Mouse (Mus musculus): ENCODE data around the gene Mfsd14a. TPM values are rescaled to one million over a fixed set of nuclear protein-coding genes. Genes with fewer than 3 reads are reported as not detected.

Gene Mfsd14a
- polyA plus RNA-seq, 1 experiment from 2014 or later: 55.5 TPM

DNA sequence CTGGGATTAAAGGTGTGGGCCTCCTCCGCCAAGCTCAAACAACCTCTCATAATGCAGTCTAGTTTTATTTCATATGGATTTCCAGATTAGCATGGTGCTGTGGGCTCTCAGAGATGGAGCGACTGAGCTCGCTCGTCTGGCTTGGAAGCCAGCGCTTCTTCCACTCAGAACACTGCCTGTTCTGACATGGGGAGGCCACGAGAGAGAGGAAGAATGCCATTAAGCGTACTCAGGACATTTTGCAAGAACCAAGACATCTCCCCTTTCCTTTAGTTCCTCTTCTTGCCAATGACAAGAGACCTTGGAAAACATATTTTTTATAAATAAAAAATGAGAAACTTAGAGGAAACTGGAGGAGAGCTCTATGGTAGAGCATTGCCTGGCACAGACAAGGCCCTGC lies 13.7 kb downstream of the Mfsd14a start:
- H3K27me3 ChIP-seq: no peaks in the 10 kb centered on the region
- no peak overlapping the region for H3K9ac ChIP-seq
- 92% methylated on average over 7 of the region's 7 CpGs for WGBS
- H3K4me3 ChIP-seq: no peak overlapping the region
- peaks cover 18% of the 10 kb centered on the region for H3K4me1 ChIP-seq (replicated peaks)
- H3K27ac ChIP-seq (replicated peaks): no peak overlapping the region
- H3K9me3 ChIP-seq: no peaks in the 10 kb centered on the region
- no peak for ATAC-seq (ENCODE audit: low read depth)
- peaks cover 48% of the 10 kb centered on the region for H3K36me3 ChIP-seq
- no peak overlapping the region for H3K4me2 ChIP-seq

DNA sequence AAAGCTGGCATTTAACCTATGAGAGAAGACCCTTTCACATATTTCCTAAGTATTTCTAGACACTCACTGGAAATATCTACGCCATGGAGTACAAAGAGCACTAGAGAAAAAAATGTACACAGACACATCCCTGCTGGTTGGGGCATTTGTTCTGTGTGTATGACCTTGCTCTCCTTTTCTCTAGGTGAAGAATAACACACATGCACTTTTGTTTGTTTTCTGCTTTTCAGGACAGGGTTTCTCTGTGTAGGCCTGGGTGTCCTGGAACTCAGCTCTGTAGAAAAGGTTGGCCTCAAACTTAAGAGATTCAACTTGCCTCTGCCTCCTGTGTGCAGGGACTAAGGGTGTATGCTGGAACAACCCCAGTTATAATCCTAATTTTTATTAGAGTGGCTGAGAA lies 16.1 kb downstream of the Mfsd14a start:
- WGBS: 87% methylated on average over 1 of the region's 1 CpGs
- Histone ChIP-seq H3K4me3 (no peak overlapping the region), H3K9ac (no peak overlapping the region), H3K36me3 (peaks cover 67% of the 10 kb centered on the region), H3K27me3 (no peaks in the 10 kb centered on the region), H3K4me2 (no peak overlapping the region), H3K9me3 (no peaks in the 10 kb centered on the region), H3K4me1 (replicated peaks) (no peaks in the 10 kb centered on the region), H3K27ac (replicated peaks) (no peak overlapping the region)
- no peak for ATAC-seq (ENCODE audit: low read depth)

DNA sequence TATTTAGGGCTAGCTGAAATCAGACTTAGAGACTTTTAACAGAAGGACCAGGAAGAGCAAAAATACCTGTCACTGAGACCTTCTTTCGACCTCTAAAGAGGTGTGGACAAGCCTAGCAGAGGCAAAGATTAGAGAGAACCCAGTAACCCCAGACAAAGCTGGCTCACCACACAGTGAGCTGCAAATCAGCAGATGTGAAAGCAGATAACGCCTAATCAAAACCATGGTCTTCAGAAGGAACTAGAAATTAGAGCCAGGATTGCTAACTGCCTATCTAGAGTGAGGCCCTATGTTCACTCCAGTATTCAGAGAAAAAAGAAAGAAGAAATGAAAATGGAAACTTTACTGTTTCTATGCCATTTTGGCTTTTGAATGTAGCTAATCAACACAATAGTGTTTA lies 20.1 kb downstream of the Mfsd14a start:
- Histone ChIP-seq H3K4me3 (no peak overlapping the region), H3K9ac (no peak overlapping the region), H3K9me3 (no peaks in the 10 kb centered on the region), H3K36me3 (peaks cover 86% of the 10 kb centered on the region), H3K27ac (replicated peaks) (no peak overlapping the region), H3K4me2 (no peak overlapping the region), H3K27me3 (no peaks in the 10 kb centered on the region), H3K4me1 (replicated peaks) (no peaks in the 10 kb centered on the region)
- no peak for ATAC-seq (ENCODE audit: low read depth)
- 93% methylated on average over 2 of the region's 2 CpGs for WGBS

DNA sequence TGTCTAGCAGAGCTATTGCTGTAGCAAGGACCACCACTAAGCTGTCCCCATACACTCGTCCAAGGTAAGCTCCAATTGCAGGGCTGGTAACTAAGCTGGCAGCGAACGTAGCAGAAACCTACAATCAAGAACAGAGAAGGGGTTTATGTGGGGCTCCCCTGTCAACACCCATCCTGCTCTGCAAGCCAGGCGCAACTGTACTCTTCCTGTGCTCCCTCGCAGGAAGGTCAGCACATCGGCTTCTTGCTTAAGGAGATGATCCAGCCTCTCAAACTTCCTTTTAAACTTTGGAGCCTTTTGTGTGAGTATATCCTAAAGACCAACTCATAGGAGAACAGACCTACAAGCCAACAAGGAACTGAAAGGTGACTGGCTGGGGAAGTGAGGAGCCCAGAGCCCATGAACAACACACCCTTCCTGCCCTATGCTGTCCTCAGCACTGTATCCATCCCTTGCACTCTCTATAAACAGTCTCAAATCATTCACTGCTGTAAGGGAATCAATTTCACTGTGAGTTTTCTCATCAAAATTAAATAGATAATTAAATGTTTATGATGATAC lies 20.6 kb downstream of the Mfsd14a start:
- no peaks in the 10 kb centered on the region for H3K9me3 ChIP-seq
- H3K4me1 ChIP-seq (replicated peaks): no peaks in the 10 kb centered on the region
- H3K36me3 ChIP-seq: peaks cover 86% of the 10 kb centered on the region
- no peak for ATAC-seq (ENCODE audit: low read depth)
- H3K27me3 ChIP-seq: no peaks in the 10 kb centered on the region
- H3K27ac ChIP-seq (replicated peaks): no peak overlapping the region
- H3K4me2 ChIP-seq: no peak overlapping the region
- no peak overlapping the region for H3K9ac ChIP-seq
- no peak overlapping the region for H3K4me3 ChIP-seq
- 91% methylated on average over 6 of the region's 6 CpGs for whole genome bisulfite sequencing

DNA sequence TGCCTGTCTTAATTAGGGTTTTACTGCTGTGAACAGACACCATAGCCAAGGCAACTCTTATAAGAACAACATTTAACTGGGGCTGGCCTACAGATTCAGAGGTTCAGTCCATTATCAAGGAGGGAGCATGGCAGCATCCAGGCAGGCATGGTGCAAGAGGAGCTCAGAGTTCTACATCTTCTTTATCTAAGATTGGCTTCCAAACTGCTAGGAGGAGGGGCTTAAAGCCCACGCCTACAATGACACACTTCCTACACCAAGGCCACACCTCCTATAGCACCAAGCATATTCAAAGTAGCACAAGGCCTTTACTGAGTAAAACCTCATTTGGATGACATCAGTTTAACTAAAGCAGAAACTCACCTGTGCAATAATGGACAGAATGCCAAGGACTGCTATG lies 22.5 kb downstream of the Mfsd14a start:
- Histone ChIP-seq H3K27ac (replicated peaks) (no peak overlapping the region), H3K36me3 (peaks cover 85% of the 10 kb centered on the region)
- 82% methylated on average over 1 of the region's 1 CpGs for WGBS

DNA sequence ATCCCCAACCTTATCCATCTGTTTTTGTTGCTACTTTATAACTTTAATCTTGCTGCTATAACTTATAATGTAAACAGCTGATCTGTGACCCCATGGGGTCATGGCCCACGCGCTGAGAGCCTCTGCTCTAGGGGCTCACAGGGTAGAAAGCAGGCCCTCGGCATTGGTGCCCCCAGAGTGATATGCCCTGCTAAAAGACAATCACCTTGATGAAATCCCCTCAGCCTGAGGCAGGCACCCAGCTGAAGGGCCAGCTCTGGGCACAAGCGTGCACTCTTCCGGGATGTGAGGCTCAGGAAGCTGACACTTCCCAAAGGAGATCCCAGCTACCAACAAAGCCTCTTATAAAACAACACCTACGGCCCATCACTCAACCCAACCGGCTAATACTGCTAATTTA lies 23.9 kb downstream of the Mfsd14a start:
- Histone ChIP-seq H3K4me2 (no peak overlapping the region), H3K27ac (replicated peaks) (no peak overlapping the region), H3K9me3 (no peaks in the 10 kb centered on the region), H3K36me3 (peaks cover 92% of the 10 kb centered on the region), H3K4me1 (replicated peaks) (no peaks in the 10 kb centered on the region), H3K9ac (no peak overlapping the region), H3K27me3 (no peaks in the 10 kb centered on the region), H3K4me3 (no peak overlapping the region)
- 85% methylated on average over 7 of the region's 7 CpGs for WGBS
- ATAC-seq (ENCODE audit: low read depth): no peak

More for the DNA sequence above, 22.5 kb downstream of the Mfsd14a start:
- no peak overlapping the region for H3K9ac ChIP-seq
- no peaks in the 10 kb centered on the region for H3K27me3 ChIP-seq
- no peaks in the 10 kb centered on the region for H3K9me3 ChIP-seq
- ATAC-seq (ENCODE audit: low read depth): no peak
- no peak overlapping the region for H3K4me2 ChIP-seq
- no peak overlapping the region for H3K4me3 ChIP-seq
- no peaks in the 10 kb centered on the region for H3K4me1 ChIP-seq (replicated peaks)

DNA sequence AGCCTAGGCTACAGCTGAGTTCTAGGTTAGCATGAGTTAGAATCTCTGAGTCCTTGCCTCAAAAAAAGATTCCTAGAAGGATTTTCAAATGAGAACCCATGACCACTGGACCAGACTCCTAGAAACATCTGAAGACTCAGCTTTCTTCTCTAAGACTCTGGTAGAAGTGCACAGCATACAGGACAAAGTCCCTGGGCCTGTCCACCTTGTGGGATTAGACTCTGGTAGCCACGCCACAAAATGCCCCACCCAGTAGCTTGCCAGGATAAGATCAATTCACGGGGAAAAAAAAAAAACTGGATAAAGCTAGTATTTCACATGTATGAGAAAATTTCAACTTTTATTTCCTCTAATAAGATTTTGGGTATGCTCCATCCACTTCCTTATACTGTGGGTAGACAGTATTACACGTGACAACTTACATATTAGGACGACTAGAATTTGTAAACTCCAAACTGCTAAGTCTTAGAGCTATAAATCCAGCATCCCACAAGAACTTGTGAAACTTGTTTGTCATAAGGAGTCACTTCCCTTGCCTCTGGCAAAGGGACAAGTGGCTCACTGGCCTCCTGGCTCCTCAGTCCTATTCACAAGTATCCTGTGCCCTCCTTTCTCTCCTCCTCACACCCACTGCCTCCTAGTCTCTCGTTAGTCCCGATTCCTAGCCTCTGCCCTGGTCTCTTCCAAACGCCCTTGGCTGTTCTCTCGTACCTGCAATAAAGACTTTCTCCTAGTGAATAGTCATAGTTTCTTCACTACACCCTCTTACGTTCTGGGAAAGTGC lies 24.6 kb downstream of the Mfsd14a start:
- Histone ChIP-seq H3K9me3 (no peaks in the 10 kb centered on the region), H3K9ac (no peak overlapping the region), H3K36me3 (peaks cover 89% of the 10 kb centered on the region), H3K4me3 (no peak overlapping the region), H3K4me2 (no peak overlapping the region), H3K27me3 (no peaks in the 10 kb centered on the region), H3K4me1 (replicated peaks) (no peaks in the 10 kb centered on the region), H3K27ac (replicated peaks) (no peak overlapping the region)
- no peak for ATAC-seq (ENCODE audit: low read depth)
- 89% methylated on average over 9 of the region's 9 CpGs for WGBS

DNA sequence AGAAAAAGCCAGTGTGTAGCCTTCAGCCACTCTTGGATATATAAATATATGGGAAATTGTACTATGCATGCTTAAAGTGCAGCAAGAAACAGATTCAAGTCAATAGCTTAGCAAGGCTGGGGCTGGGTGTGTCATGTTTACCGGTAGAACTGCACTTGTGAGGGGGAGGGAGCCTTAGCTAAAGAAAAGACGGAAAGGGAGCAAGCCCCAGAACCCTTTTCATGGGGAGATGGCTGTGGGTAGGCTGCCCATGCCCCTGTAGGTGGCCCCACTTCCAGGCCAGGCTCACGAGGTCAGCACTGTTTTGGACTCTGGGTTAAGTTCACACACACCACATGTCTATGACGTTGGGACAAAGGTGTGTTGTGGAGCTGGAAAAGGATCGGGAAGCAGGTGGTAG lies 26.7 kb downstream of the Mfsd14a start:
- Histone ChIP-seq H3K4me3 (no peak overlapping the region), H3K36me3 (peaks cover 87% of the 10 kb centered on the region), H3K9me3 (no peaks in the 10 kb centered on the region), H3K4me2 (no peak overlapping the region), H3K4me1 (replicated peaks) (no peaks in the 10 kb centered on the region), H3K27me3 (no peaks in the 10 kb centered on the region), H3K9ac (no peak overlapping the region), H3K27ac (replicated peaks) (no peak overlapping the region)
- ATAC-seq (ENCODE audit: low read depth): no peak
- WGBS: 68% methylated on average over 5 of the region's 5 CpGs

DNA sequence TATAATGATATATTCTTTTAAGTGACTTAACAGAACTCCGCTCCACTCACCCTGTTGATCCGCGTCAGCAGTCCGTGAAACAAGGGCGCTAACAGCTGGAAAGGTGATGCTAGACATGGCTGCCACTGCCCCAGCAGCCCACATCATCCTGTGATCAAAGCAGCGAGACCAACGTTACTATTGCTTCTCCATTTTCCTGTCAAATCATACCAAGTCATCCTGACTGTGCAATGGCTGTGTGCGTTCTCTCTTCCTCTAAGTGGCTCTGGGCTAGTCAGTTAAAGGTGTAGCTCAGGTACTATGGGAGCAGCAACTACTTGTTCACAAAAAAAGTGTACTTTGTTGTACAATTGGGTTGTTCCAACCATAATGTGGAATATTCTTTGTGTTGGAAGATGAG lies 27.6 kb downstream of the Mfsd14a start:
- H3K4me1 ChIP-seq (replicated peaks): no peaks in the 10 kb centered on the region
- H3K9ac ChIP-seq: no peak overlapping the region
- H3K4me3 ChIP-seq: no peak overlapping the region
- no peak overlapping the region for H3K4me2 ChIP-seq
- H3K27ac ChIP-seq (replicated peaks): no peak overlapping the region
- no peaks in the 10 kb centered on the region for H3K27me3 ChIP-seq
- no peaks in the 10 kb centered on the region for H3K9me3 ChIP-seq
- no peak for ATAC-seq (ENCODE audit: low read depth)
- WGBS: 93% methylated on average over 8 of the region's 8 CpGs
- H3K36me3 ChIP-seq: peaks cover 82% of the 10 kb centered on the region

DNA sequence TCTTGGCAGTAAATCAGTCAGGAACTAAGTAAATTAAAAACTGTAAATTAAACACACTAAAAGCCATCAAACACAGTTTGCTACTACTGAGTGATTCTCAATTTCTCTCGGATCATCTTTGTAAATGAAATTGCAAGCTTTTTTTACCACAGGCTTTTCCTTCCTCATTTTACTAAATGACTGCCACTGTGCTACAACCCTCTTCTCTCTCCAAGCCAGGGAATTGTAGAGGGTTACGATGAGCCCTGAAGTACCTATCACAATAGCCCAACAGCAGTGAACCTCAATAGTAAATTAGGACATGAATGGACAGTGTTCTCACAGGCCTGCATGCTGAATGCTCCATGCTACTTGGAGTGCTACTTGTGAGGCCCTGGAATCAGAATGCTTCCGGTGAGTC lies 28.4 kb downstream of the Mfsd14a start:
- ATAC-seq (ENCODE audit: low read depth): no peak
- no peak overlapping the region for H3K4me2 ChIP-seq
- no peak overlapping the region for H3K27ac ChIP-seq (replicated peaks)
- WGBS: 75% methylated on average over 3 of the region's 3 CpGs
- no peaks in the 10 kb centered on the region for H3K4me1 ChIP-seq (replicated peaks)
- no peaks in the 10 kb centered on the region for H3K27me3 ChIP-seq
- H3K9me3 ChIP-seq: no peaks in the 10 kb centered on the region
- H3K4me3 ChIP-seq: no peak overlapping the region
- H3K36me3 ChIP-seq: peaks cover 74% of the 10 kb centered on the region
- H3K9ac ChIP-seq: no peak overlapping the region

DNA sequence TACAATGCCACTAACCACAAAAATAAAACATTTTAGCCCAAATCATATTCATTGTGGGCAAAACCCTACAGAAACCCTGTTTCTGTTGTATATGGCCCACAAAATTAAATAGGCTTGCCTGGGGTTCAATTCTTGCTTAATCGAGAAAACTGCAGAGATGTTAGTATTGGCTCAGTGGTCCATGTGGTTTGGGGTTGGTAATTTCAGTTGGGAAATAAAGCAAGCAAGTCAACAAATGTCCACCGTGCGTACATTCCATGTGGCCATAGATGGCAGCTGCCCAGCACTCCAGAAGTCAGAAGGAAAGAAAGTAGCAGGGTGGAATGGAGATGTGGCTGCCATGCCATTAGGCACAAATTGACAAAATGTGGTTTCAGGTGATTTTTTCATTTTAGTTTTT lies 29.5 kb downstream of the Mfsd14a start:
- Histone ChIP-seq H3K36me3 (peaks cover 68% of the 10 kb centered on the region), H3K9ac (no peak overlapping the region), H3K4me3 (no peak overlapping the region), H3K4me1 (replicated peaks) (no peaks in the 10 kb centered on the region), H3K27me3 (no peaks in the 10 kb centered on the region), H3K4me2 (no peak overlapping the region), H3K9me3 (no peaks in the 10 kb centered on the region), H3K27ac (replicated peaks) (no peak overlapping the region)
- 94% methylated on average over 3 of the region's 3 CpGs for WGBS
- ATAC-seq (ENCODE audit: low read depth): no peak

DNA sequence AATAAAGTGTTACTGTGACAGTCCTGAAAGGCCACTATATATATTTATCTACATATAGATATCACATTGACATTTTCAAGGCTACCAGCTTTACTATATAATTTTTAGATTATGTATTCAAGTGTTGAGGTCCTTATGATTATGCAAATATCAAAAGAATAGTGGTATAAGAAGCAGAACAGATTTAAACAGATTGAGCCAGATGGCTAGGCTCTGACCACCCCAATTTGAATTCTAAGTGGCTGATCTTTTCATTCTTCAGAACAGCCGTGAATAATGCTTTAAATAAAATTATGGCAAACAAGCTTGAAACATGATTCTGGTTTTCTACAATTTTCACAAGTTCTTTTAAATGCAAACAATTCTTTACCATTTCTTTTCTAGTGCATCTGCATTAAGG lies 31.0 kb downstream of the Mfsd14a start:
- Histone ChIP-seq H3K9ac (no peak overlapping the region), H3K4me2 (no peak overlapping the region), H3K27ac (replicated peaks) (no peak overlapping the region), H3K9me3 (no peaks in the 10 kb centered on the region), H3K27me3 (no peaks in the 10 kb centered on the region), H3K4me1 (replicated peaks) (no peaks in the 10 kb centered on the region), H3K36me3 (peaks cover 63% of the 10 kb centered on the region), H3K4me3 (no peak overlapping the region)
- WGBS: 72% methylated on average over 1 of the region's 1 CpGs
- ATAC-seq (ENCODE audit: low read depth): no peak

DNA sequence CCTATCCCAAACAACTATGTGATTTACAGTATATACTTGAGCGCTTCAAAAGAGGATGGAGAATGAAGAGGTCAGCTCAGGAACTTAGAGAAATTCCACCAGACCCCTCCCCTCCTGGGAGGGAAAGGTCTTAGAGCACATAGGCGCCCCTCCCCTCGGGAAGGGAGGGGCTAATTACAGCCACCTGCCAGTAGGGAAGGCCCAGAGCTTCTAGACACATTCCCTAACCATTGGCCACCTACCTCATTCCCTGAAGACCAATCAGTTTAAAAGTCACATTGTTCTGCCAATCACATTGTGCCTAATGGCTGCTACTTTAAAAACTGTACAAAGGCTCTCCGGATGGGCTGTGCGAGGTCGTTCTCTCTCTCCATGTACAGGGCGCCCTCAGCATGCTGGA lies 39.8 kb downstream of the Mfsd14a start:
- 89% methylated on average over 7 of the region's 7 CpGs for WGBS
- H3K4me1 ChIP-seq (replicated peaks): no peaks in the 10 kb centered on the region
- H3K27me3 ChIP-seq: no peaks in the 10 kb centered on the region
- H3K27ac ChIP-seq (replicated peaks): no peak overlapping the region
- no peak overlapping the region for H3K4me3 ChIP-seq
- H3K9me3 ChIP-seq: no peaks in the 10 kb centered on the region
- no peak overlapping the region for H3K4me2 ChIP-seq
- H3K36me3 ChIP-seq: peaks cover 51% of the 10 kb centered on the region
- ATAC-seq (ENCODE audit: low read depth): no peak
- no peak overlapping the region for H3K9ac ChIP-seq
